Mouse (Mus musculus) lung, adult 2 months (tissue): ENCODE measurements at regions not wholly inside any gene's neighbourhood (a gene's known extent, or its start where the extent isn't known, plus 50 kb on each side); places are given as distances from the start of the nearest gene placed in this dataset.
A peak's percentile ranks its signal among the peaks of the same experiment; 100 is the strongest.

ENCODE experiments used
- DNase-seq: peaks from one replicate; pipeline ENCODE4 v3.0.0; 2022
- H3K4me1 ChIP-seq: fragments of 200-500 bp; 2 replicates; pipeline ENCODE4 v1.6.1; 2011; ENCODE audit warnings: low read length; ENCODE audit not compliant: control insufficient read depth, insufficient read depth
- H3K4me3 ChIP-seq: fragments of 200-500 bp; replicated peaks from 2 replicates; pipeline ENCODE3; 2011; ENCODE audit warnings: low read depth, mild to moderate bottlenecking, control low read depth, low read length; ENCODE audit errors: extremely low read depth
- CTCF ChIP-seq: fragments of 200-500 bp; IDR thresholded peaks from 2 replicates; pipeline ENCODE4 v1.5.1; 2011; ENCODE audit warnings: mild to moderate bottlenecking, low read length, control low read depth; ENCODE audit not compliant: insufficient read depth
- POLR2A ChIP-seq: fragments of 200-500 bp; IDR thresholded peaks from 2 replicates; pipeline ENCODE4 v1.6.1; 2011; ENCODE audit warnings: low read depth, mild to moderate bottlenecking, control low read depth, low read length, borderline replicate concordance; ENCODE audit errors: extremely low read depth
- WGBS: fragments of 180-500 bp; shearing (Covaris S2); methylation state at CpG from one replicate; pipeline ENCODE4 v1.1.7; 2018; 5-methylcytosine and 5-hydroxymethylcytosine counted together

GRCm38 (mm10) chr9:63836036-63836435, 78.2 kb upstream of the Smad3 start:
- DNase-seq, result no peak
- 51% methylated on average over 11 of the region's 11 CpGs for WGBS
- Histone ChIP-seq H3K4me1 (no peaks in the 10 kb centered on the region), H3K4me3 (no peak overlapping the region)
- TF ChIP-seq CTCF (no peak), POLR2A (no peak)

GRCm38 (mm10) chr9:63834416-63834815, 76.6 kb upstream of the Smad3 start:
- TF ChIP-seq POLR2A (no peak), CTCF (no peak)
- Histone ChIP-seq H3K4me1 (no peaks in the 10 kb centered on the region), H3K4me3 (no peak overlapping the region)
- WGBS, result 75% methylated on average over 3 of the region's 3 CpGs
- DNase-seq, result no peak

- no peak for TF ChIP-seq POLR2A
- no peak for TF ChIP-seq CTCF
- no peaks in the 10 kb centered on the region for H3K4me1 ChIP-seq
- 74% methylated on average over 3 of the region's 3 CpGs for WGBS
Measured at GRCm38 (mm10) chr9:63818163-63818562, 60.4 kb upstream of the Smad3 start.

GRCm38 (mm10) chr9:63816540-63816939, 58.7 kb upstream of the Smad3 start:
- Histone ChIP-seq H3K4me3 (no peak overlapping the region), H3K4me1 (no peaks in the 10 kb centered on the region)
- DNase-seq, result no peak
- WGBS, result 69% methylated on average over 2 of the region's 2 CpGs
- TF ChIP-seq POLR2A, result no peak
- TF ChIP-seq CTCF, result 0 out of 2 replicates have a peak, but pooled peaks have one; percentile 36

More at GRCm38 (mm10) chr9:63818163-63818562, 60.4 kb upstream of the Smad3 start:
- H3K4me3 ChIP-seq, result no peak overlapping the region
- no peak for DNase-seq

- no peaks in the 10 kb centered on the region for H3K4me1 ChIP-seq
- H3K4me3 ChIP-seq, result no peak overlapping the region
- TF ChIP-seq POLR2A (no peak), CTCF (no peak)
- 48% methylated on average over 3 of the region's 3 CpGs for WGBS
- no peak for DNase-seq
Measured at GRCm38 (mm10) chr9:63809901-63810587, 52.2 kb upstream of the Smad3 start.
